Mouse (Mus musculus) kidney, postnatal 25 days (tissue): Measurements from ENCODE around the gene Ryr3.
A peak's percentile ranks its signal among the peaks of the same experiment; 100 is the strongest.

Experiments
- DNase-seq, 2 experiments: peaks; one replicate each; pipeline ENCODE4 v3.0.0; 2021; ENCODE audit warnings: mixed read lengths in 2 of 2

The Ryr3 gene

GRCm38 (mm10) chr2:112765046-112765445 lies 451.9 kb downstream of the Ryr3 start:
- DNase-seq, result peak; percentile 39 to 56

- peak; percentile 6 to 47 for DNase-seq
These were observed 452.6 kb downstream of the Ryr3 start for GRCm38 (mm10) chr2:112764274-112764673.

- DNase-seq, result no peak
These were observed 454.9 kb downstream of the Ryr3 start for GRCm38 (mm10) chr2:112762006-112762405.

GRCm38 (mm10) chr2:112761196-112761913 lies 455.5 kb downstream of the Ryr3 start:
- DNase-seq, result no peak

GRCm38 (mm10) chr2:112760692-112761091 lies 456.2 kb downstream of the Ryr3 start:
- DNase-seq, result no peak

- DNase-seq, result peak in 1 of 2 experiments; percentile 23
These were observed 457.2 kb downstream of the Ryr3 start for GRCm38 (mm10) chr2:112759678-112760077.

GRCm38 (mm10) chr2:112758732-112759131 lies 458.2 kb downstream of the Ryr3 start:
- DNase-seq, result no peak

GRCm38 (mm10) chr2:112753316-112753715 lies 463.6 kb downstream of the Ryr3 start:
- DNase-seq, result no peak

GRCm38 (mm10) chr2:112751416-112751815 lies 465.5 kb downstream of the Ryr3 start:
- DNase-seq, result no peak

- no peak for DNase-seq
These were observed 468.4 kb downstream of the Ryr3 start for GRCm38 (mm10) chr2:112748532-112748931.

GRCm38 (mm10) chr2:112732942-112733341 lies 484.0 kb downstream of the Ryr3 start:
- no peak for DNase-seq

- DNase-seq, result no peak
These were observed 489.1 kb downstream of the Ryr3 start for GRCm38 (mm10) chr2:112727842-112728241.

- DNase-seq, result no peak
These were observed 495.7 kb downstream of the Ryr3 start for GRCm38 (mm10) chr2:112721217-112721616.

GRCm38 (mm10) chr2:112720715-112721114 lies 496.2 kb downstream of the Ryr3 start:
- no peak for DNase-seq

- no peak for DNase-seq
These were observed 502.2 kb downstream of the Ryr3 start for GRCm38 (mm10) chr2:112714648-112715047.

- DNase-seq, result no peak
These were observed 535.1 kb downstream of the Ryr3 start for GRCm38 (mm10) chr2:112681817-112682216.

- DNase-seq, result no peak
These were observed 539.6 kb downstream of the Ryr3 start for GRCm38 (mm10) chr2:112677246-112677645.

- DNase-seq, result peak in 1 of 2 experiments; percentile 35
These were observed 540.2 kb downstream of the Ryr3 start for GRCm38 (mm10) chr2:112676721-112677120.

GRCm38 (mm10) chr2:112676175-112676574 lies 540.7 kb downstream of the Ryr3 start:
- no peak for DNase-seq

GRCm38 (mm10) chr2:112669461-112669860 lies 547.4 kb downstream of the Ryr3 start:
- DNase-seq, result no peak

GRCm38 (mm10) chr2:112656131-112656530 lies 560.8 kb downstream of the Ryr3 start:
- DNase-seq, result no peak

GRCm38 (mm10) chr2:112653836-112654235 lies 563.1 kb downstream of the Ryr3 start:
- DNase-seq, result no peak

- no peak for DNase-seq
These were observed 579.7 kb downstream of the Ryr3 start for GRCm38 (mm10) chr2:112637206-112637605.

- DNase-seq, result no peak
These were observed 584.4 kb downstream of the Ryr3 start for GRCm38 (mm10) chr2:112632536-112632935.

- no peak for DNase-seq
These were observed 586.2 kb downstream of the Ryr3 start for GRCm38 (mm10) chr2:112630669-112631068.
